Mouse (Mus musculus) ES-Bruce4 (cell line): ENCODE results near the gene Mat2a.

Experiments
- CTCF ChIP-seq: IDR thresholded peaks from one replicate; pipeline ENCODE4 v1.8.1; 2011; ENCODE audit warnings: low read depth, low read length
- POLR2A ChIP-seq: IDR thresholded peaks from one replicate; pipeline ENCODE4 v1.8.1; 2011; ENCODE audit warnings: low read length; ENCODE audit not compliant: insufficient read depth

DNA sequence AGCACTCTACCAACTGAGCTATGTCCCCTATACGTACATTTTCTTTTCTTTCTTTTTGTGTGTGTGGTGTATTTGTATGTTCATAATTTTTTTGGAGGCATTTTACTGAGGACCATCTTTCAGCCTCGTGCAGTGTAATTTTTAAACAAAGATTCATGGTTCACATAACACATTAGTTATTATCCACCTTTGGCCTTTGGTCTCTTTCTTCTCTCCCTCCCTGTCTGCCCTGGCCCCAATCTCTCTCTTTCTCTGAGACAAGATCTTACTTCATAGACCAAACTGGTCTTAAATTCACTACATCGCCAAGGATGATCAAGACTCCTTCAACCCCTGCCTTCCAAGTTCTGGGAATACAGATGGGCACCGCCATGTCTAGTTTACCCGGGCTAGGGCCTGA is 37.5 kb upstream of the Mat2a start:
- TF ChIP-seq CTCF (no peak), POLR2A (no peak)
